8 mouse cellular contexts compared by ENCODE assay signal in genomic region chr8:104630574-104630973, GRCm38 (mm10). TPM values are rescaled to one million over a fixed set of nuclear protein-coding genes. Genes with fewer than 3 reads are reported as not detected.
DNase-seq lines count a peak whose midpoint lies in the region; ATAC-seq and TF ChIP-seq lines count a peak whose summit lies in the region.

No protein-coding gene starts in this region.

- H3K4me3 ChIP-seq in G1E (ENCODE audit: low read depth, low read length): peak overlapping the region; percentile 69
- H3K4me3 ChIP-seq in forebrain, embryonic 15.5 days: peak overlapping the region; percentile 35
- H3K4me3 ChIP-seq in intestine, embryonic 14.5 days (ENCODE audit: low read depth, low read length): peak overlapping the region; percentile 23
- peak overlapping the region; percentile 41 for H3K4me3 ChIP-seq in stomach, embryonic 15.5 days (replicated peaks)

- H3K9ac ChIP-seq in forebrain, embryonic 15.5 days (replicated peaks): no peak overlapping the region
- H3K9ac ChIP-seq in intestine, embryonic 14.5 days (ENCODE audit: low read length): peak overlapping the region; percentile 11; the same call in 1 of the 2 replicates
- H3K9ac ChIP-seq in stomach, embryonic 15.5 days: peak overlapping the region; percentile 16; the same call in 1 of the 2 replicates

- H3K27ac ChIP-seq in forebrain, embryonic 15.5 days (replicated peaks): no peak overlapping the region
- H3K27ac ChIP-seq in intestine, embryonic 14.5 days (ENCODE audit: low read depth): no peak overlapping the region
- H3K27ac ChIP-seq in stomach, embryonic 15.5 days: no peak overlapping the region

- H3K27me3 ChIP-seq in G1E (ENCODE audit: insufficient read depth, low read length): peaks cover 3% of the 10 kb centered on the region; the same call in 1 of the 2 replicates
- peaks cover 18% of the 10 kb centered on the region for H3K27me3 ChIP-seq in forebrain, embryonic 15.5 days
- peaks cover 19% of the 10 kb centered on the region; the same call in 1 of the 2 replicates for H3K27me3 ChIP-seq in intestine, embryonic 14.5 days (replicated peaks; ENCODE audit: control insufficient read depth, insufficient read depth, low read length)
- H3K27me3 ChIP-seq in stomach, embryonic 15.5 days (replicated peaks): peaks cover 4% of the 10 kb centered on the region

- WGBS in forebrain, embryonic 15.5 days: 1% methylated on average over 36 of the region's 36 CpGs
- under 1% methylated on average over 36 of the region's 36 CpGs for WGBS in intestine, embryonic 14.5 days
- WGBS in stomach, embryonic 15.5 days: 2% methylated on average over 36 of the region's 36 CpGs

- ATAC-seq in G1E (ENCODE audit: extremely low read depth, insufficient number of reproducible peaks, low FRiP score, poor library complexity, severe bottlenecking): no peak
- ATAC-seq in forebrain, embryonic 15.5 days (replicated peaks): peak; percentile 15; the same call in 1 of the 2 replicates
- 0 out of 2 replicates have a peak, but pooled peaks have one; percentile 24 for ATAC-seq in intestine, embryonic 14.5 days (replicated peaks; ENCODE audit: low FRiP score, low TSS enrichment, low read depth)
- peak; percentile 28 for ATAC-seq in megakaryocyte, adult 5-6 weeks (ENCODE audit: poor library complexity, severe bottlenecking)
- ATAC-seq in stomach, embryonic 15.5 days (ENCODE audit: insufficient read depth, low FRiP score, low read depth): 0 out of 2 replicates have a peak, but pooled peaks have one; percentile 15
- no peak for ATAC-seq in cerebellum, adult (ENCODE audit: insufficient number of reproducible peaks, low FRiP score, low TSS enrichment)

- peaks cover 56% of the 10 kb centered on the region for H3K4me1 ChIP-seq in G1E (ENCODE audit: insufficient read depth, low read depth, low read length)
- peaks cover 12% of the 10 kb centered on the region for H3K4me1 ChIP-seq in forebrain, embryonic 15.5 days
- H3K4me1 ChIP-seq in intestine, embryonic 14.5 days (replicated peaks; ENCODE audit: control insufficient read depth, insufficient read depth, low read length): peaks cover 12% of the 10 kb centered on the region
- H3K4me1 ChIP-seq in stomach, embryonic 15.5 days: peaks cover 27% of the 10 kb centered on the region

- TF ChIP-seq CTCF in G1E (IDR thresholded peaks at IDR 0.05; ENCODE audit: low read depth, low read length): no peak

- H3K4me2 ChIP-seq in forebrain, embryonic 15.5 days (replicated peaks): peak overlapping the region; percentile 57
- H3K4me2 ChIP-seq in intestine, embryonic 14.5 days (ENCODE audit: low read length): peak overlapping the region; percentile 61
- H3K4me2 ChIP-seq in stomach, embryonic 15.5 days: peak overlapping the region; percentile 73

- peaks cover 35% of the 10 kb centered on the region for H3K36me3 ChIP-seq in G1E (replicated peaks)
- peaks cover 7% of the 10 kb centered on the region; the same call in 1 of the 2 replicates for H3K36me3 ChIP-seq in forebrain, embryonic 15.5 days
- 0 out of 2 replicates have a peak, but pooled peaks cover 5% of the 10 kb centered on the region for H3K36me3 ChIP-seq in intestine, embryonic 14.5 days (ENCODE audit: control insufficient read depth, insufficient read depth, low read length)
- no peaks in the 10 kb centered on the region for H3K36me3 ChIP-seq in stomach, embryonic 15.5 days

- H3K9me3 ChIP-seq in G1E (replicated peaks): no peaks in the 10 kb centered on the region
- no peaks in the 10 kb centered on the region for H3K9me3 ChIP-seq in forebrain, embryonic 15.5 days
- H3K9me3 ChIP-seq in intestine, embryonic 14.5 days (ENCODE audit: control insufficient read depth, low read length): no peaks in the 10 kb centered on the region
- no peaks in the 10 kb centered on the region for H3K9me3 ChIP-seq in stomach, embryonic 15.5 days

- peak; percentile 46 to 58 for DNase-seq in heart, adult 18-20 months
- no peak for DNase-seq in heart, adult 9 months (ENCODE audit: low spot score in 2 of 2)
- DNase-seq in G1E (ENCODE audit: low spot score): no peak
- DNase-seq in intestine, embryonic 14.5 days (ENCODE audit: low spot score): no peak

RNA-seq across cellular contexts. Expression of gene Rrad, which starts 0.6 kb away (rescaled TPM):
- total RNA-seq in heart, adult 18-20 months (2021): 100 to 1,000 TPM in 1 of 2 experiments, 10 to 100 TPM in 1; 88.7 to 108 TPM
- 4.4 and 6.8 TPM in 2 replicates for total RNA-seq in G1E (2014; fragmentation: Nextera tagmentation)
- 4.9 and 5.3 TPM in 2 replicates for total RNA-seq in G1E (2017)
- polyA plus RNA-seq in G1E (2012): 7.2 and 7.9 TPM in 2 replicates
- polyA plus RNA-seq in forebrain, embryonic 15.5 days (2015; fragmentation: Nextera tagmentation; extraction: Ambion mirVana): 2.4 and 3.0 TPM in 2 replicates
- polyA plus RNA-seq in intestine, embryonic 14.5 days (2014; fragmentation: Nextera tagmentation; extraction: Ambion mirVana): 3.8 and 4.0 TPM in 2 replicates
- 0.52 and 2.0 TPM in 2 replicates for total RNA-seq in megakaryocyte, adult 5-6 weeks (2015)
- total RNA-seq in megakaryocyte, adult 5-6 weeks (2017): 0.73 and 1.5 TPM in 2 replicates
- 6.5 and 7.9 TPM in 2 replicates for polyA plus RNA-seq in stomach, embryonic 15.5 days (2015; fragmentation: Nextera tagmentation; extraction: Ambion mirVana)

RNA-seq across cellular contexts. Expression of gene Cdh16, which starts 6.4 kb away (rescaled TPM):
- 1 to 10 TPM; 3.9 to 5.2 TPM for total RNA-seq in heart, adult 18-20 months (2021)
- total RNA-seq in G1E (2014; fragmentation: Nextera tagmentation) (not detected in 2 replicates), G1E (2017) (0.17 and 0.22 TPM in 2 replicates)
- polyA plus RNA-seq in G1E (2012): not detected in 2 replicates
- not detected in 2 replicates for polyA plus RNA-seq in forebrain, embryonic 15.5 days (2015; fragmentation: Nextera tagmentation; extraction: Ambion mirVana)
- 0.15 and 0.42 TPM in 2 replicates for polyA plus RNA-seq in intestine, embryonic 14.5 days (2014; fragmentation: Nextera tagmentation; extraction: Ambion mirVana)
- total RNA-seq in megakaryocyte, adult 5-6 weeks (2015): not detected in 2 replicates
- not detected in 2 replicates for total RNA-seq in megakaryocyte, adult 5-6 weeks (2017)
- polyA plus RNA-seq in stomach, embryonic 15.5 days (2015; fragmentation: Nextera tagmentation; extraction: Ambion mirVana): 0.92 and 2.7 TPM in 2 replicates

RNA-seq across cellular contexts. Expression of gene Ciao2b, which starts 11.2 kb away (rescaled TPM):
- 10 to 100 TPM; 62.2 to 66.5 TPM for total RNA-seq in heart, adult 18-20 months (2021)
- total RNA-seq in G1E (2014; fragmentation: Nextera tagmentation): 20.3 and 20.9 TPM in 2 replicates
- 44.4 and 54.3 TPM in 2 replicates for total RNA-seq in G1E (2017)
- 75.3 and 78.3 TPM in 2 replicates for polyA plus RNA-seq in G1E (2012)
- 145 and 153 TPM in 2 replicates for polyA plus RNA-seq in forebrain, embryonic 15.5 days (2015; fragmentation: Nextera tagmentation; extraction: Ambion mirVana)
- 86.7 and 92.2 TPM in 2 replicates for polyA plus RNA-seq in intestine, embryonic 14.5 days (2014; fragmentation: Nextera tagmentation; extraction: Ambion mirVana)
- total RNA-seq in megakaryocyte, adult 5-6 weeks (2015): 18.9 and 25.7 TPM in 2 replicates
- 15.1 and 28.2 TPM in 2 replicates for total RNA-seq in megakaryocyte, adult 5-6 weeks (2017)
- polyA plus RNA-seq in stomach, embryonic 15.5 days (2015; fragmentation: Nextera tagmentation; extraction: Ambion mirVana): 93.3 and 95.5 TPM in 2 replicates

RNA-seq across cellular contexts. Expression of gene Pdp2, which starts 39.3 kb away (rescaled TPM):
- total RNA-seq in heart, adult 18-20 months (2021): 10 to 100 TPM; 18.1 to 22.5 TPM
- total RNA-seq in G1E (2014; fragmentation: Nextera tagmentation): 14.2 and 17.7 TPM in 2 replicates
- total RNA-seq in G1E (2017): 20.4 and 22.8 TPM in 2 replicates
- polyA plus RNA-seq in G1E (2012): 3.1 and 4.4 TPM in 2 replicates
- 17.8 and 18.7 TPM in 2 replicates for polyA plus RNA-seq in forebrain, embryonic 15.5 days (2015; fragmentation: Nextera tagmentation; extraction: Ambion mirVana)
- polyA plus RNA-seq in intestine, embryonic 14.5 days (2014; fragmentation: Nextera tagmentation; extraction: Ambion mirVana): 13.4 and 14.9 TPM in 2 replicates
- total RNA-seq in megakaryocyte, adult 5-6 weeks (2015): 6.8 TPM in 2 replicates
- 6.1 and 6.6 TPM in 2 replicates for total RNA-seq in megakaryocyte, adult 5-6 weeks (2017)
- polyA plus RNA-seq in stomach, embryonic 15.5 days (2015; fragmentation: Nextera tagmentation; extraction: Ambion mirVana): 11.8 and 13.4 TPM in 2 replicates

Comparison
In these comparisons a context has a peak if more than half of its experiments do, and no peak if none do; other contexts are left out.
1. DNase-seq: peak in heart, adult 18-20 months (2 of 2); none in heart, adult 9 months (0 of 2), G1E (single experiment) and intestine, embryonic 14.5 days (single experiment).
2. ATAC-seq: peak in forebrain, embryonic 15.5 days (single experiment), intestine, embryonic 14.5 days (single experiment), megakaryocyte, adult 5-6 weeks (single experiment) and stomach, embryonic 15.5 days (single experiment); none in G1E (single experiment) and cerebellum, adult (single experiment).
3. Peak in every context shown above with its lines, with median percentiles within 50 percentile points of each other: H3K4me3 ChIP-seq and H3K4me2 ChIP-seq.